Mouse (Mus musculus) G1E (cell line): ENCODE results near the gene Tesk1.

Experiments used
- CTCF ChIP-seq: IDR thresholded peaks from 2 replicates; pipeline ENCODE4 v1.5.1; 2012; ENCODE audit warnings: low read depth, low read length, inconsistent platforms, mixed read lengths
- GATA1 ChIP-seq: IDR thresholded peaks from 2 replicates; pipeline ENCODE4 v1.6.1; 2012; ENCODE audit warnings: borderline replicate concordance, low read length, inconsistent platforms, mixed read lengths
- POLR2AphosphoS5 ChIP-seq: IDR thresholded peaks from 2 replicates; pipeline ENCODE4 v1.6.1; 2012; ENCODE audit warnings: low read depth, low read length, inconsistent platforms; ENCODE audit not compliant: insufficient replicate concordance

DNA sequence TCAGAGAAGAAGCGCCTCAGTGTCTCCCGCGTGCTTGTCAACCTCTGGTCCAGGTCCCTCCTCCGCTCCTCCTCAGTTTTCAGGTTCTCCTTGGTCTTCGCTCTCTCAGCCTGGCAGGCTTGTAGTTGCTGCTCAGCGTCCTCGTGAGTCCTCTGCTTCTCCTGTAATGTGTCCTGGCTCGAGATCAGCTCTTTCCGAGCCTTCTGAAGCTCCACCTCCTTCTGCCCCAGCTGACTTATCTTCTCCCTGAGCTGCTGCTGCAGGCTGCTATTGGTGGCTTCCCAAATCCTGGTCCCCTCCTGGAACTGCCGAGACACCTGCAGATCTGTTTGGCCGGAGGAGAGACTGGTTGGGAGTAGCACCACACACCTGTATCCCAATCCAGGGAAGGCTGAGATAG, 10.6 kb downstream of the Tesk1 start:
- TF ChIP-seq CTCF (no peak), POLR2AphosphoS5 (no peak), GATA1 (no peak)
